Mouse (Mus musculus) heart, postnatal 0 days (tissue): ENCODE measurements around the gene Mtmr12. TPM values are rescaled to one million over a fixed set of nuclear protein-coding genes. Genes with fewer than 3 reads are reported as not detected.

ENCODE experiments used
- ATAC-seq: fragments of 200-750 bp; cut with Nextera tagmentation; 2 replicates; pipeline ENCODE4 v1.8.0; 2017; ENCODE audit warnings: low read depth, moderate number of reproducible peaks, moderate library complexity; ENCODE audit not compliant: insufficient read depth
- DNase-seq: peaks from one replicate; pipeline ENCODE4 v3.0.0-alpha.2; 2016; ENCODE audit warnings: low spot score
- H3K27ac ChIP-seq: fragments of 300-500 bp; sonication (generic); 2 replicates; pipeline ENCODE4 v1.5.1; 2014; ENCODE audit warnings: low read depth, mild to moderate bottlenecking
- H3K27me3 ChIP-seq: fragments of 300-500 bp; sonication (generic); 2 replicates; pipeline ENCODE4 v1.6.1; 2014; ENCODE audit warnings: low read length, mixed read lengths; ENCODE audit not compliant: control insufficient read depth, insufficient read depth
- H3K36me3 ChIP-seq: fragments of 300-500 bp; sonication (generic); replicated peaks from 2 replicates; pipeline ENCODE4 v1.6.1; 2014; ENCODE audit warnings: low read length, mixed read lengths; ENCODE audit not compliant: control insufficient read depth, insufficient read depth
- H3K4me1 ChIP-seq: fragments of 300-500 bp; sonication (generic); 2 replicates; pipeline ENCODE4 v1.6.1; 2014; ENCODE audit warnings: antibody characterized with exemption; ENCODE audit not compliant: control insufficient read depth, insufficient read depth
- H3K4me2 ChIP-seq: fragments of 300-500 bp; sonication (generic); 2 replicates; pipeline ENCODE4 v1.6.1; 2014; ENCODE audit warnings: low read depth, mild to moderate bottlenecking, low read length, moderate library complexity
- H3K4me3 ChIP-seq: fragments of 300-500 bp; sonication (generic); 2 replicates; pipeline ENCODE4 v1.5.1; 2014; ENCODE audit warnings: low read depth, low read length
- H3K9ac ChIP-seq: fragments of 300-500 bp; sonication (generic); replicated peaks from 2 replicates; pipeline ENCODE4 v1.6.1; 2014; ENCODE audit warnings: low read depth, low read length, mixed read lengths
- H3K9me3 ChIP-seq: fragments of 300-500 bp; sonication (generic); replicated peaks from 2 replicates; pipeline ENCODE4 v1.6.1; 2016; ENCODE audit warnings: low read length; ENCODE audit not compliant: control insufficient read depth
- CTCF ChIP-seq: IDR thresholded peaks from 2 replicates; pipeline ENCODE4 v1.5.1; 2016; ENCODE audit warnings: antibody characterized with exemption, control low read depth, low read depth
- EP300 ChIP-seq: IDR thresholded peaks from 2 replicates; pipeline ENCODE4 v1.6.1; 2016; ENCODE audit warnings: antibody characterized with exemption, low read depth
- WGBS: fragments of 180-500 bp; shearing (Covaris S2); extraction: QIAGEN DNeasy Blood & Tissue Kit; methylation state at CpG from one replicate; pipeline ENCODE4 v1.1.7; 2014; 5-methylcytosine and 5-hydroxymethylcytosine counted together
- polyA plus RNA-seq: library from polyadenylated mRNA; unstranded; fragments of >200 nt; fragmentation: Nextera tagmentation; extraction: Ambion mirVana; gene quantifications from 2 replicates; pipeline ENCODE4 v1.2.1, GENCODE M21; 2015
- total RNA-seq: library from RNA; depleted of rRNA; stranded (reverse); fragments of >200 nt; gene quantifications from 2 replicates; pipeline ENCODE4 v1.2.3, GENCODE M21; 2014; ENCODE audit warnings: low replicate concordance

The Mtmr12 gene
- total and polyA plus RNA-seq, 2 experiments from 2014 or later, result 5.4 to 9.8 TPM

- 100% methylated on average over 2 of the region's 2 CpGs for WGBS
Observed at GRCm38 (mm10) chr15:12224239-12224638, 19.4 kb downstream of the Mtmr12 start.

GRCm38 (mm10) chr15:12225062-12225461, 20.2 kb downstream of the Mtmr12 start:
- 37% methylated on average over 4 of the region's 4 CpGs for WGBS
- H3K27me3 ChIP-seq, result no peaks in the 10 kb centered on the region
- H3K9ac ChIP-seq, result no peak overlapping the region
- peak; percentile 24; the same call in 1 of the 2 replicates for ATAC-seq
- H3K9me3 ChIP-seq, result no peaks in the 10 kb centered on the region
- H3K27ac ChIP-seq, result peak overlapping the region; percentile 44
- peaks cover 43% of the 10 kb centered on the region for H3K4me1 ChIP-seq
- no peak overlapping the region for H3K4me2 ChIP-seq
- no peak for TF ChIP-seq CTCF
- TF ChIP-seq EP300, result no peak
- H3K36me3 ChIP-seq, result no peaks in the 10 kb centered on the region
- no peak overlapping the region for H3K4me3 ChIP-seq
- peak; percentile 33 for DNase-seq

More at GRCm38 (mm10) chr15:12224239-12224638, 19.4 kb downstream of the Mtmr12 start:
- Histone ChIP-seq H3K9ac (no peak overlapping the region), H3K9me3 (no peaks in the 10 kb centered on the region), H3K27me3 (no peaks in the 10 kb centered on the region), H3K36me3 (no peaks in the 10 kb centered on the region), H3K4me2 (no peak overlapping the region), H3K4me3 (no peak overlapping the region), H3K4me1 (peaks cover 41% of the 10 kb centered on the region), H3K27ac (no peak overlapping the region)
- DNase-seq (no peak), ATAC-seq (no peak)
- TF ChIP-seq CTCF (no peak), EP300 (no peak)

GRCm38 (mm10) chr15:12226908-12227307, 22.1 kb downstream of the Mtmr12 start:
- no peak overlapping the region for H3K9ac ChIP-seq
- no peak for ATAC-seq
- no peaks in the 10 kb centered on the region for H3K27me3 ChIP-seq
- no peak for DNase-seq
- no peaks in the 10 kb centered on the region; the same call in 1 of the 2 replicates for H3K36me3 ChIP-seq
- TF ChIP-seq EP300, result no peak
- TF ChIP-seq CTCF, result no peak
- peaks cover 48% of the 10 kb centered on the region for H3K4me1 ChIP-seq
- H3K9me3 ChIP-seq, result no peaks in the 10 kb centered on the region
- no peak overlapping the region for H3K27ac ChIP-seq
- no peak overlapping the region for H3K4me2 ChIP-seq
- no peak overlapping the region for H3K4me3 ChIP-seq
- WGBS, result 86% methylated on average over 15 of the region's 15 CpGs

DNA sequence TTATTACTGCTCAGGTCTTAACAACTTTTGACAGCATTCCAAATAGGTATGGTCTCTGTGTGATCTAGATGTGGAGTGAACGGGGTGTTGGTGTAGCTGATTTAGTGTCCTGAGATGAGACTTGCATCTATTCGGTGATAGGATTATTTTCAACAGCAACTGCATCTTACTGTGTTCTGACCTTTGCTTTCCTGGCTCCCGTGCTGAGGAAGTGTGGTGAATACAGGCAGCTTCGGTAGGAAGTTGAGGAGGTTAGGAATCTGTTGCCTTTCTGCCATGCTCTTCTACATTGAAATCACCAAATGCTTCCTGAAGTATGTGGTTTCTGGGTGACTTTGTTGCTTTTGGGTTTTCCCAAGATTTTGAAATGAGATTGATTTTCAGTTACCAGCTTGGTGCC, 22.5 kb downstream of the Mtmr12 start:
- no peak overlapping the region for H3K4me3 ChIP-seq
- no peak for DNase-seq
- ATAC-seq, result no peak
- H3K36me3 ChIP-seq, result no peaks in the 10 kb centered on the region; the same call in 1 of the 2 replicates
- no peak overlapping the region for H3K4me2 ChIP-seq
- no peak overlapping the region for H3K27ac ChIP-seq
- H3K4me1 ChIP-seq, result peaks cover 53% of the 10 kb centered on the region
- no peaks in the 10 kb centered on the region for H3K27me3 ChIP-seq
- WGBS, result 57% methylated on average over 4 of the region's 4 CpGs
- no peaks in the 10 kb centered on the region for H3K9me3 ChIP-seq
- H3K9ac ChIP-seq, result no peak overlapping the region
- TF ChIP-seq CTCF (no peak), EP300 (no peak)

DNA sequence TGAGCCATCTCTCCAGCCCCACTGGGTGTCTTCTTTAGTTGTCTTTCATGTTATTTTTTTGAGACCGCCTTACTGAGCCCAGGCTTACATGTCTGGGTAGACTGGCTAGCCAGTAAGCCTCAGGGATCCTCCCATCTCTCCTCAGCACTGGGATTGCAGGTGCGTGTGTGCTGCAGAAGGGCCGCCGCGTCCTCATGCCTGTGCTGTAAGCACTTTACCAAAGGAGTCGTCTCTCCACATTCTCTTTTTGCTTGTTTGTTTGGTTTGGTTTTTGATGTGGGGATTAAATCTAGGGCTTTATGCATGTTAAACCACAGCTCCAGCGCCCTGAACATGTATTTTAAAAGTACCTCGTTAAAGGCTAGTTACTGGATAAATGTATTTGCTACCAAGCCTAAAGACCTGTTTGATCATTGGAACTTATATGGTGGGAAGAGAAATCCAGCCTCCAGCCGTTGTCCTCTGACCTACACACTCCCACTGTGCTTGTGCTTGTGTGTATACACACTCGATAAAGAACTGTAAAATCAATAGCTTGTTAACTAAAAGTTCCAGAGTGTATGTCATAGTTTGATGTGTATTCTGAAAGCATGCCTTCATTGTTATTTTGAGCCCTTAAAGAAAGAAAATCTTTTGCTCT, 24.9 kb downstream of the Mtmr12 start:
- no peak for DNase-seq
- no peak for ATAC-seq
- Histone ChIP-seq H3K9ac (no peak overlapping the region), H3K36me3 (peaks cover 18% of the 10 kb centered on the region), H3K4me3 (no peak overlapping the region), H3K27ac (peak overlapping the region; percentile 74), H3K9me3 (no peaks in the 10 kb centered on the region), H3K4me2 (no peak overlapping the region), H3K4me1 (peaks cover 47% of the 10 kb centered on the region), H3K27me3 (no peaks in the 10 kb centered on the region)
- no peak for TF ChIP-seq EP300
- no peak for TF ChIP-seq CTCF
- WGBS, result 58% methylated on average over 10 of the region's 10 CpGs
